Mouse (Mus musculus): ENCODE measurements at regions not wholly inside any gene's neighbourhood (a gene's known extent, or its start where the extent isn't known, plus 50 kb on each side); places are given as distances from the start of the nearest gene placed in this dataset.

GRCm38 (mm10) chr1:154296080-154296479 is 95.1 kb downstream of the Zfp648 start:
- TF ChIP-seq CTCF (IDR thresholded peaks at IDR 0.05; ENCODE audit: borderline replicate concordance, insufficient read depth, low read length) = no peak
- TF ChIP-seq POLR2A (IDR thresholded peaks at IDR 0.05; ENCODE audit: low read depth, low read length) = no peak
